Mouse (Mus musculus): ENCODE results near the gene Rad50. TPM values are rescaled to one million over a fixed set of nuclear protein-coding genes. Genes with fewer than 3 reads are reported as not detected.
A peak's percentile ranks its signal among the peaks of the same experiment; 100 is the strongest.

The Rad50 gene
- polyA plus RNA-seq, 1 experiment from 2014 or later: 20.1 TPM

DNA sequence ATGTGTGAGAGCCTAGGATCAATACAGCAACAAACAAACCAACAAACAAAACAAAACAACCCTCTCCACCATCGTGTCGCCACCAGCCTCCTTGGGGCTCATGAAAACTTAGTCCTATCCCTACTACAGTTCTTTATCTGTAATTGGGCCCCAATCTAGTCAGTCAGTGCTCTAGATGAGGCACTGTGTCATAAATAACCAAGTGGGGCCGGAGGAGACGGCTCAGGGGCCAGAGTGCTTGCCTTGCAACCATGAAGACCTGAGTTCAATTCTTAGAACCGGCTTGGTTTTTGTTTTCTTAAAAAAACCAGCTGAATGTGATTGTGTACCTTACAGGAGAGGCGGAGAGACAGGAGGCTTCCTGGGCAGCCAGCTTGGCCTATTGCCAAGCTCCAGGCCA, 91.9 kb downstream of the Rad50 start:
- no peak overlapping the region for H3K9ac ChIP-seq (replicated peaks)
- H3K27me3 ChIP-seq: no peaks in the 10 kb centered on the region
- no peak for ATAC-seq (ENCODE audit: low FRiP score, low read depth)
- H3K4me1 ChIP-seq: no peaks in the 10 kb centered on the region; the same call in 1 of the 2 replicates
- no peak overlapping the region for H3K4me3 ChIP-seq
- no peaks in the 10 kb centered on the region for H3K36me3 ChIP-seq
- no peak overlapping the region for H3K27ac ChIP-seq (replicated peaks)
- 85% methylated on average over 6 of the region's 6 CpGs for WGBS
- H3K4me2 ChIP-seq (replicated peaks): no peak overlapping the region
- no peaks in the 10 kb centered on the region for H3K9me3 ChIP-seq

DNA sequence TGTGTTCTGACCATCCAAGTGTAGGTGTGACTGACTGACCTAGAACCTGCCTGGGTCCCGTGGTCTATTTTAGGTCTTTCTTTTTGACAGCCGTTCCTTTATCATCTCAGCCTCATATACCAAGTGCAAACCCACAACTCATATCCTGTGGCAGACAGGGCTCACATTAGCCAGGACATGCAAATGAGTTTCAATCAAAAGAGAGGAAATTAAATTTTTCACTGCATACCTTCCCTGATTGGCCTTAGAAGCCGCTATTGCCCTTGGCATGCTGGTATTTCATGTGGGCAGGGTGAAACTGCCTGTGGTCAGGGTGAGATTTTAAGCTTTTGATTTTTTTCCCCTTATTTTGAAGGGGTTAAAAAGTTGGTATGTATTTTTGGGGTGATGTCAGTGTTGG, 97.4 kb downstream of the Rad50 start:
- H3K4me3 ChIP-seq: no peak overlapping the region
- no peaks in the 10 kb centered on the region for H3K9me3 ChIP-seq
- H3K9ac ChIP-seq (replicated peaks): no peak overlapping the region
- ATAC-seq (ENCODE audit: low FRiP score, low read depth): no peak
- 90% methylated on average over 3 of the region's 3 CpGs for WGBS
- H3K4me2 ChIP-seq (replicated peaks): no peak overlapping the region
- H3K27me3 ChIP-seq: no peaks in the 10 kb centered on the region
- H3K4me1 ChIP-seq: peaks cover 11% of the 10 kb centered on the region; the same call in 1 of the 2 replicates
- no peaks in the 10 kb centered on the region for H3K36me3 ChIP-seq
- no peak overlapping the region for H3K27ac ChIP-seq (replicated peaks)

DNA sequence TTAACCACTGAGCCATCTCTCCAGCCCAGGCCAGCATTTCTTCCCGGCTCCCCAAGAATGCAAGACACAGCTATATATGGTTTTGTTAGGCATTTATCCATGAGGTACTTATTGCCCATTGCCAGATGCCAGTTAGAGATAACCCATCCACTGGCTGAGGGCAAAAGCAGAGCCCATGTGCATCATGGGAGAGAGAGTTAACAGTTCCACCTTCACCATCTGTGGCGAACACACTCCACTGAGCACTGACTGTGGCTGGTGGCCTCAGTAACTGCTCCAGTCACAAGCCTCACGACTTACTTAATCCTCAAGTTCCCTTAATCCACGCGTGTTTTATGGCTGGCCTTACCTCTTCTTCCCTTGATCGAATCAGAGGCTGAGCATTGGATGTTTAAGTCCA, 97.9 kb downstream of the Rad50 start:
- H3K4me3 ChIP-seq: no peak overlapping the region
- WGBS: 77% methylated on average over 6 of the region's 6 CpGs
- peaks cover 11% of the 10 kb centered on the region; the same call in 1 of the 2 replicates for H3K4me1 ChIP-seq

DNA sequence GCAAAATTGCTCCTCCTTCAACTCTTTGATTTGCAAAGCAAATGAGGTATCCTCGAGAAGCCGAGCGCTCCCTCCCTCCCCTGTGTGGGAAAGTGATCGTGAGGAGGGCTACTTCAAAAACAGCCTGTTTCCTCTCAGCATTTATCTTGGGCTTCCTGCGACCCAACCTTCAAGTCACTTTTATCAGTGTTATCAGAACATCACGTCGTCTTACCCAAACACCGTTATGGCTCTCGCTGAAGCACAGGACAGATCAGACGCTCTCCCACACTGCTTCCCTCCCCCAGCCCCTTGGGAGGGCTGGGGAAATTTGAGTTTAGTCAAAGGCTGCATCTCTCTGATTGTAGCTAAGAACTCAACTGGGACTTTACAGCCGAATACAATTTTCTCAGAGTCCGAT, 101.5 kb downstream of the Rad50 start:
- Histone ChIP-seq H3K27me3 (no peaks in the 10 kb centered on the region), H3K4me1 (peaks cover 11% of the 10 kb centered on the region; the same call in 1 of the 2 replicates), H3K36me3 (peaks cover 10% of the 10 kb centered on the region), H3K9ac (replicated peaks) (no peak overlapping the region), H3K27ac (replicated peaks) (no peak overlapping the region), H3K9me3 (no peaks in the 10 kb centered on the region), H3K4me2 (replicated peaks) (peak overlapping the region; percentile 35), H3K4me3 (no peak overlapping the region)
- no peak for ATAC-seq (ENCODE audit: low FRiP score, low read depth)
- WGBS: 4% methylated on average over 12 of the region's 12 CpGs

More for the DNA sequence above, 97.9 kb downstream of the Rad50 start:
- no peak overlapping the region for H3K4me2 ChIP-seq (replicated peaks)
- no peak overlapping the region for H3K27ac ChIP-seq (replicated peaks)
- no peak for ATAC-seq (ENCODE audit: low FRiP score, low read depth)
- H3K27me3 ChIP-seq: no peaks in the 10 kb centered on the region
- no peaks in the 10 kb centered on the region for H3K9me3 ChIP-seq
- H3K9ac ChIP-seq (replicated peaks): no peak overlapping the region
- no peaks in the 10 kb centered on the region for H3K36me3 ChIP-seq

DNA sequence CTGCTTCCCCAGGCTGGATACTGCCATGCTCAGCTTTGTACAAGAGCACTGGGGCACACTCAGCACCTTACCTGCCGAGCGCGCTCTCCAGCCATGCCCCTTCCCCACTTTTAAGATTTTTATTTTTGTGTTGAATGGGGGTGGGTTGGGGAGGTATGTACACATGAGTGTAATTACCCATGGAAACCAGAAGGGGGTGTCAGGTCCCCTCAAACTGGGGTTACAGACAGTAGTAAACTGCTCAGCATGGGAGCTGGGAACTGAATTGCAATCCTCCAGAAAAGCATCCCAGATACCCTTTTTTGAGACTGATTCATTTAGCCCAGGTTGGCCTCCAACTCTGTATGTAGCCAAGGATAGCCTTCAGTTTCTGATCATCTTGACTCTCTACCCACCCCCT, 102.1 kb downstream of the Rad50 start:
- ATAC-seq (ENCODE audit: low FRiP score, low read depth): no peak
- H3K4me2 ChIP-seq (replicated peaks): no peak overlapping the region
- no peaks in the 10 kb centered on the region for H3K27me3 ChIP-seq
- no peak overlapping the region for H3K27ac ChIP-seq (replicated peaks)
- WGBS: 98% methylated on average over 3 of the region's 3 CpGs
- no peak overlapping the region for H3K4me3 ChIP-seq
- H3K36me3 ChIP-seq: peaks cover 13% of the 10 kb centered on the region
- H3K4me1 ChIP-seq: peaks cover 11% of the 10 kb centered on the region; the same call in 1 of the 2 replicates
- H3K9ac ChIP-seq (replicated peaks): no peak overlapping the region
- no peaks in the 10 kb centered on the region for H3K9me3 ChIP-seq

Other genes with a start within 250 kb of the Rad50 start
- not detected in 2 replicates for gene Gm9837, start 236.8 kb downstream of the Rad50 start, polyA plus RNA-seq (2016; fragmentation: Nextera tagmentation; extraction: Ambion mirVana)
- gene Gm9945, start 227.2 kb downstream of the Rad50 start, polyA plus RNA-seq (2016; fragmentation: Nextera tagmentation; extraction: Ambion mirVana): not detected in 2 replicates
- 0.39 and 0.77 TPM in 2 replicates for gene Sowaha, start 227.0 kb downstream of the Rad50 start, polyA plus RNA-seq (2016; fragmentation: Nextera tagmentation; extraction: Ambion mirVana)
- 14.3 and 17.1 TPM in 2 replicates for gene Sept8, start 188.1 kb downstream of the Rad50 start, polyA plus RNA-seq (2016; fragmentation: Nextera tagmentation; extraction: Ambion mirVana)
- 127 and 151 TPM in 2 replicates for gene Kif3a, start 139.9 kb downstream of the Rad50 start, polyA plus RNA-seq (2016; fragmentation: Nextera tagmentation; extraction: Ambion mirVana)
- 2.2 and 3.2 TPM in 2 replicates for gene Il4, start 88.7 kb downstream of the Rad50 start, polyA plus RNA-seq (2016; fragmentation: Nextera tagmentation; extraction: Ambion mirVana)
- not detected in 2 replicates for gene Il13, start 72.6 kb downstream of the Rad50 start, polyA plus RNA-seq (2016; fragmentation: Nextera tagmentation; extraction: Ambion mirVana)
- gene Il5, start 13.5 kb upstream of the Rad50 start, polyA plus RNA-seq (2016; fragmentation: Nextera tagmentation; extraction: Ambion mirVana): not detected in 2 replicates
- gene Irf1, start 62.7 kb upstream of the Rad50 start, polyA plus RNA-seq (2016; fragmentation: Nextera tagmentation; extraction: Ambion mirVana): 3.4 and 4.3 TPM in 2 replicates
- not detected in 2 replicates for gene Gm17334, start 65.9 kb upstream of the Rad50 start, polyA plus RNA-seq (2016; fragmentation: Nextera tagmentation; extraction: Ambion mirVana)
- gene Gm12216, start 151.9 kb upstream of the Rad50 start, polyA plus RNA-seq (2016; fragmentation: Nextera tagmentation; extraction: Ambion mirVana): 0.82 TPM in 1 of 2 replicates, not detected in the other
- gene Slc22a5, start 184.3 kb upstream of the Rad50 start, polyA plus RNA-seq (2016; fragmentation: Nextera tagmentation; extraction: Ambion mirVana): 7.1 and 7.2 TPM in 2 replicates

All from midbrain, embryonic 12.5 days (tissue).